Mouse (Mus musculus) central nervous system, embryonic 14 days (tissue): ENCODE data around the gene Card10. TPM values are rescaled to one million over a fixed set of nuclear protein-coding genes. Genes with fewer than 3 reads are reported as not detected.

Experiments
- polyA plus RNA-seq: library from polyadenylated mRNA; depleted of rRNA; stranded (reverse); fragments of >200 nt; gene quantifications from 2 replicates; pipeline ENCODE4 v1.2.3, GENCODE M21; 2012; rRNA removed

Card10 gene
- 3.8 and 5.4 TPM in 2 replicates for polyA plus RNA-seq

GRCm38 (mm10) chr15:78802776-78803391 is at the start of gene Card10:
Card10 (minus strand) TSS chr15:78803042.

GRCm38 (mm10) chr15:78842371-78843163 is 39.7 kb upstream of the Card10 start, which contains the start of gene Cdc42ep1:
Cdc42ep1 (plus strand) TSS chr15:78842624.

GRCm38 (mm10) chr15:78773290-78773729 is 29.5 kb downstream of the Card10 start, which contains the start of gene Mfng:
Mfng (minus strand) TSS chr15:78773475.

Other genes with a start within 250 kb of the Card10 start
- 11.1 and 11.7 TPM in 2 replicates for gene Rac2, start 230.3 kb downstream of the Card10 start, polyA plus RNA-seq
- 6.1 and 6.3 TPM in 2 replicates for gene Cyth4, start 206.0 kb downstream of the Card10 start, polyA plus RNA-seq
- 12.1 and 12.6 TPM in 2 replicates for gene Elfn2, start 84.3 kb downstream of the Card10 start, polyA plus RNA-seq
- 41.0 and 71.7 TPM in 2 replicates for gene Mfng, start 29.6 kb downstream of the Card10 start, polyA plus RNA-seq
- gene Cdc42ep1, start 39.6 kb upstream of the Card10 start, polyA plus RNA-seq, result 9.1 and 13.2 TPM in 2 replicates
- gene Lgals2, start 52.5 kb upstream of the Card10 start, polyA plus RNA-seq, result 0.10 and 0.29 TPM in 2 replicates
- gene Gga1, start 74.1 kb upstream of the Card10 start, polyA plus RNA-seq, result 65.7 and 68.2 TPM in 2 replicates
- gene Gm49510, start 96.6 kb upstream of the Card10 start, polyA plus RNA-seq, result 0.02 and 0.03 TPM in 2 replicates
- 13.7 and 27.6 TPM in 2 replicates for gene Sh3bp1, start 96.7 kb upstream of the Card10 start, polyA plus RNA-seq
- 87.9 and 100 TPM in 2 replicates for gene Pdxp, start 110.9 kb upstream of the Card10 start, polyA plus RNA-seq
- gene Lgals1, start 123.7 kb upstream of the Card10 start, polyA plus RNA-seq, result 226 and 578 TPM in 2 replicates
- gene Nol12, start 131.9 kb upstream of the Card10 start, polyA plus RNA-seq, result 41.2 and 43.8 TPM in 2 replicates
- gene Triobp, start 144.7 kb upstream of the Card10 start, polyA plus RNA-seq, result 48.5 and 58.0 TPM in 2 replicates
- 278 and 348 TPM in 2 replicates for gene H1f0, start 225.4 kb upstream of the Card10 start, polyA plus RNA-seq
- gene Galr3, start 238.8 kb upstream of the Card10 start, polyA plus RNA-seq, result 0.07 and 0.24 TPM in 2 replicates